Mouse (Mus musculus): ENCODE results near the gene Atp6v1d.

GRCm38 (mm10) chr12:78794236-78794635, 67.2 kb downstream of the Atp6v1d start:
- no peak for TF ChIP-seq MYOD1 (IDR thresholded peaks at IDR 0.05; ENCODE audit: control insufficient read depth in 1 of 3, insufficient read length in 2 of 3, low read depth in 2 of 3)
- TF ChIP-seq POLR2A (IDR thresholded peaks at IDR 0.05; ENCODE audit: insufficient read length, low read depth): no peak
- TF ChIP-seq TCF12 (IDR thresholded peaks at IDR 0.05; ENCODE audit: insufficient read depth, poor library complexity, severe bottlenecking): no peak
